Mouse (Mus musculus) cerebellum, adult 8-10 months (tissue): ENCODE results near the gene Prim2.
"Not testable (repeated sequence)": the region's sequence is repeated elsewhere in the genome, so short reads cannot be mapped to it uniquely, and the experiment has no call there.

Experiments
- DNase-seq: peaks from one replicate; pipeline ENCODE4 v3.0.0; 2022

Gene Prim2

GRCm38 (mm10) chr1:33649534-33650108, 20.0 kb downstream of the Prim2 start:
- no peak for DNase-seq

- DNase-seq = no peak
Observed at GRCm38 (mm10) chr1:33649021-33649420, 20.6 kb downstream of the Prim2 start.

GRCm38 (mm10) chr1:33647661-33648060, 21.9 kb downstream of the Prim2 start:
- DNase-seq = no peak

DNA sequence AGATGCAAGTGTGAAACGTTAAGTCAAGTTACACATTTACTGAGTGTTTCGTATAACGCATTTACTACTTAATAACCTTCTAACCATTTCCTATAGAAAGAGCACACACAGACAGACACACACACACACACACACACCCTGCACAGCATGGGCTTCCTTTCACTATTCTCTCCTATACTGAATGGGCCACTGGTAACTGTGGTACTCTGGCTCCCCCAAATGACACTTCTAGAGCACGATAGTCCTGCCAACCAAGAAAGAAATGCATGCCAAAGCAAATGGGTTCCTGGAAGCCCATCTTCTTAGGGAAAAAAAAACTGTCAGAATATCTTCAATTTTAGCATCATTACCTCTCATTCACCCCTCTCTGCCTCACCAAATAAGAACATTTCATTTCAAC, 22.4 kb downstream of the Prim2 start:
- no peak for DNase-seq

DNA sequence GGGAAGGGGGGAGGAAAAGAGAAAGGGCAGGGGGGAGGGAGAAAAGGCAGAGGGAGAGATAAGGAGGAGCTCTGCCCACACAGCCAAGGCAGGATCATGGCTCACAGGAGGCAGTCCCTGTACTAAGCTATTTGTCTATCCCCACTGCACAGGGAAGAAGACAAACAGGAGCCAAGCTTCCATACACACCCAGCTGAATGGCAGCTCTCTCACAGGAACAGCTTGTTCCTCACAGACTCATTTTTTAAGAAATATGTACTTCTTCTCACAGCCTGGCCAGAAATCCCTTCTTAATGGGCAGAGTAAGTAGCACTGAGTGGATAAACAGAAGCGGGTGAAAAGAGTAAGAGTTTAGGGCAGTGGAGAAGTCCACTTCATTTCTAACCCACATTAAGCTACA, 23.9 kb downstream of the Prim2 start:
- no peak for DNase-seq

DNA sequence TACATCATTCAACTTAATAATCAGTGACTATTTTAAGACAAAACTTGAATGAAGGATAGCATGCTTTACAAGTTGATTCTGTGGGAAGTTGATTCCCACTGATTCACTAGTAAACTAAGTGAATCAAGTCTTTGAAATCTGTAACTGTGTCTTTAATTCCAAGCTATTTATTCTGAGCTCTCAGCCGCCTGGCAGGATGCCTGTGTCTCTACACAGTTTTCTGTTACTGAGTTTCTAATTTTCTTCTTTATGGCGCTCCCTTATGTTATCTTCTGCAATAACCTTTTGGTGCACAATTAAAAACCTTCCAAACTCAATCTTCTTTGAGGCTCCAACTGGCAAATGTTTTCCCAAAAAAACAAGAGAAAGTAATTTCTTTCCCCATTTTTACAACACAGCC, 28.5 kb downstream of the Prim2 start:
- DNase-seq = no peak

- DNase-seq = no peak
Observed at GRCm38 (mm10) chr1:33640089-33640488, 29.5 kb downstream of the Prim2 start.

DNA sequence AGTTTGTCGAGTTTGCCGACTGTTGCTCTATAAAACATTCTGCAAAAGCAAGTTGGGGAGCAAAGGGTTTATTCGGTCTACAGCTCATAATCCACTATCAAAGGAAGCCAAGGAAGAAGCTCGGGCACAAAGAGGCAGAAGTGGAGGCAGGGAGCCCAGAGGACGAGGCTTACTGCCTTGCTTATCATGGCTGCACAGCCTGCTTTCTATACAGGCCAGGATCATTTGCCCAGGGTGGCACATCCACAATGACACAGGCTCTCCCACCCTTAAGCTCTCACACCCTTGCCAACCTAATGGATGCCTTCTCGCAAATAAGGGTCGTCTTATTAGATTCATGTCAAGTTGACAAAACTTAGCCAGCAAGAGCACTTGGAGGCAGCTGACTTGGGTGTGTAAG, 30.4 kb downstream of the Prim2 start:
- DNase-seq = no peak

DNA sequence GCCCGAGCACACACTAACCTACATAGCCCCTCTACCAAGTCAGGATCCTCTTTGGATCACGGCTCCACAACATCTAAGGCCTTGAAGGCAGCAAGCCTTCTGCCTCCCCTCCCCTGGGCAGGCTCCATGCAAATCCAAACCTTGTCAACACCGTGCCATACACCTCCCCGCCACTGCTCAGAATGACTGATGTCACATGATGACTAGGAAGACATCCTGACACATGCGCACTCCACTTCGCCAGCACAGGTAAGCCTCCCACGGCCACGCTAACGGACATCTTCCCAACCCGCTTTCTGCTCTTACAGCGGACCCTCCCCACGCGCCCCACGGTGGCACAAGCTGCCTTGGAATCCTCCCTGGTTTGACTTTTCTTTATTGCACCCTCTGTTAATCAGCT, 31.8 kb downstream of the Prim2 start:
- DNase-seq = no peak

DNA sequence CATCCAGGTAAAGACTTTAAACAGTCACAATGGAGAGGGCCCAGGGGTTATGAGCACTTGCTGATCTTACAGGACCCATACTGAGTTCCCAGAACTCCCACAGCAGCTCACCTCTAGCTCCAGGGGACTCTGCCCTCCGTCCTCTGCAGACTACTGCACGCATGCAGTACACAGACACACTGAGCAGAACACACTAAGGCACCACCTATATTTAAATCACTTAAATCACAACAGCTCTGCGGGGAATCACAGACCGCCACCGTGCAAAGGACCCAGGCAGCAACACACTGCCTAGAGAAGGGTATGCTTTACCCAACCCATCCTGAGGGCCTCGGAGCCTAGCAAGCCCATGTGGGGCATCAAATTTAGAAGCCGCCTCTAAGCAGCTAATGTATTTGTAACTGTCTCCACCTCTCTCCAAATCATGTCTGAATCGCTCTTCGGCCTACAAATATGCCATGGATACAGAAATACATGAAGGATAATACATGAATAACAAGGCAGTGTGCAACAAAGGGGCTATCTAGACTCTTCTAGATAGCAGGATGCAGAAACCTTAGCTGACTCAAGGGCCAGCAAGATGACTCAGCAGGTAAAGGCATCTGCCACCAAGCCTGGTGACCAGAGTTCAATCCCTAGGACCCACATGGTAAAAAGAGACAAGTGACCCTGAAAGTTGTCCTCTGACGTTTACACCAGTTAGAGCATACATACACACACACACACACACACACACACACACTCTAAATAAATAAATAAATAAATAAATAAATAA, 33.0 kb downstream of the Prim2 start:
- DNase-seq = no peak

DNA sequence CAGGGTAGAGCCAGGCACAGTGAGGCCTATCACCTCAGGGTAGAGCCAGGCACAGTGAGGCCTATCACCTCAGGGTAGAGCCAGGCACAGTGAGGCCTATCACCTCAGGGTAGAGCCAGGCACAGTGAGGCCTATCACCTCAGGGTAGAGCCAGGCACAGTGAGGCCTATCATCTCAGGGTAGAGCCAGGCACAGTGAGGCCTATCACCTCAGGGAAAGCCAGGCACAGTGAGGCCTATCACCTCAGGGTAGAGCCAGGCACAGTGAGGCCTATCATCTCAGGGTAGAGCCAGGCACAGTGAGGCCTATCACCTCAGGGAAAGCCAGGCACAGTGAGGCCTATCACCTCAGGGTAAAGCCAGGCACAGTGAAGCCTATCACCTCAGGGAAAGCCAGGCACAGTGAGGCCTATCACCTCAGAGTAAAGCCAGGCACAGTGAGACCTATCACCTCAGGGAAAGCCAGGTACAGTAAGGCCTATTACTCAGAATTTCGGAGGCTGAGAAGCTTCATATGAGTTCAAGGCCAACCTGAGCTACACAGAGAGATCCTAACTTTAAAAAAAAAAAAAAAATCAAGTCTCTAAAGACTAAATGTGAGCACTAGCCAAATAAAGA, 38.5 kb downstream of the Prim2 start:
- not testable (repeated sequence) for DNase-seq

DNA sequence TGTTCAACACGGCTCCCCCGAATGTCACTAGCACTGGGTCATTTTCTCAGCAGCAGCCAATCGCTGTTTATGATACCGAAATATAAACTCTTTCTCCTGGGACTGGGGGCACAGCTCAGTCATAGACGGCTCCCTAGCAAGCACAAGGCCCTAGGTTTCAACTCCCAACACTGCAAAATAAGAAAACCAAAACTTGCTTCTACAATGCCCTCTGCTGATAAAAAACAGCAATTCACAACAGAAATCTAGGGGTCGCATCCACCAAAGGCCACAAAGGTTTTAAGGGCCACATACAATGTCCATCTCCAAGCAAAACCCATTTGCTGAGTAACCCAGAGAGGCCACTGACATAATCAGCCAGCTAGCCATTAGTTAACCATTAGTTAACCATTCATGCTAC, 41.8 kb downstream of the Prim2 start:
- DNase-seq = no peak

DNA sequence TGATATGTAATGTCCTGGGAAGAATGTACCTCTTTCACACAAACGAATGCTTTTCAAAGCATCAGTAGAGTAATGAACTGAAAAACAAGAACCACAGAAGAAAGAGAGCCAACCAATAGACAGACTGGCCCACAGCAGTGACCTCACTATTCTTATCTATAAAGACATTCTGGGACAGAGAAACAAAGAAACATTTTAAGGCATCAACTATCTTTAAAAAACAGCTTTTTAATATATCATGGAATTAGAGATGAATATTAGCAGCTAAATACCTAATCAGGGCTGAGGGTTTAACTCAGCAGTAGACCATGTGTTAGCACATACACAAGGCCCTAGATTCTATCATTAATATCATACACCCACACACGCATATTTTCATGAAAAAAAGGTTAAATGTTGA, 42.5 kb downstream of the Prim2 start:
- DNase-seq = no peak

DNA sequence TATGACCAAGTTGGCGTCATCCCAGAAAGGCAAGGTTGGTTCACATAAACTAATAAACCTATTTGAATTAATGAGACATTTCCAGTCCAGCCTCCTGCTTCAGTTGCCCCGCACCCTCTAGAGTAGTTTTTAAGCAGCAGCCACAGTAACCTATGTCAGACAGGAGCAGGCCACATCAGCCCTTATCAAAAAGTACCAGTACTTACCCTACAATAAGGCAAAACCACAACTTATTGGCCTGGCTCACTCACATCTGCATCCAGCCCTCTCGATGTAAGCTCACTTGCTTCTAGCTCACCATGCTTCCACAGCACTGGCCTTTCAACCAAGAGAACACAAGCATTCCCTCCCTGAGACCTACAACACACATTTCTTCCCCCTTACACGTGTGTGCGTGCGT, 44.7 kb downstream of the Prim2 start:
- DNase-seq = no peak

GRCm38 (mm10) chr1:33624441-33624840, 45.2 kb downstream of the Prim2 start:
- DNase-seq = no peak

DNA sequence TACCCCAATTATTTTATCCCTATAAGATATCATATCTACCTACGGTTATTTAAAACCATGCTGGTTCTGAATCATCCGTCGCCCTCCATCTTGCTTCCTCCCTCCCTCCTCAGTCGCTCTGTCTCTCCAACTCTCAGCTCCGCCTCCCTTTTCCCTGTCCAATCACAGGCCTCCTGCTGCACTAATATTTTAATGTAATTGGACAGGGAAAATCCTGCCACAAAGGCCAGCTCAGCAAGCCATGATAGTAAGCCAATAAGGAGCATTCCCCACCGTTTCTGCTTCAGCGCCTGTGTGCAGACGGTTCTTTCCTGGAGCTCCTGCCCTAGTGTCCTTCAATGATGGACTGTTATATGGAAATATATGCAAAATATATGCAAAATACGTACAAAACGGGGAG, 47.8 kb downstream of the Prim2 start:
- DNase-seq = no peak

- DNase-seq = no peak
Observed at GRCm38 (mm10) chr1:33620091-33620788, 49.4 kb downstream of the Prim2 start.

GRCm38 (mm10) chr1:33616642-33617041, 53.0 kb downstream of the Prim2 start:
- not testable (repeated sequence) for DNase-seq

DNA sequence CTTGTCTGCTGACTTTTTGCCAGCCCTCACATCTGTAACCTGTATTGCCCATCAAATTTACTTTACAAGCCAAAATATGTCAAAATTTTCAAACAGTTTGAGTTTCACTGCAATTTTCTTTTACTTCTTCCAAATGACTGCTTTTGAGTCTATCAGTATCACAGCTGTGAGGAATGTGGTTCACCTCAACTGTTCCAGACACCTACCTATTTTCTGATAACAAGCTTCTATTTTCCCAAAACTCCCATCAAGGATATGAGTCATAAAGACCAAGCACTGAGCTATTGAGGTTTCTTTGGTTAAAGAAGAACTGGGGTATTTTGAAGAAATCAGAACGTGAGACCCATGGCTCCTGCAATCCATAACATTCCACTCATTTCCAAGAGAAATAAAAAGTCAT, 57.5 kb downstream of the Prim2 start:
- DNase-seq = no peak

DNA sequence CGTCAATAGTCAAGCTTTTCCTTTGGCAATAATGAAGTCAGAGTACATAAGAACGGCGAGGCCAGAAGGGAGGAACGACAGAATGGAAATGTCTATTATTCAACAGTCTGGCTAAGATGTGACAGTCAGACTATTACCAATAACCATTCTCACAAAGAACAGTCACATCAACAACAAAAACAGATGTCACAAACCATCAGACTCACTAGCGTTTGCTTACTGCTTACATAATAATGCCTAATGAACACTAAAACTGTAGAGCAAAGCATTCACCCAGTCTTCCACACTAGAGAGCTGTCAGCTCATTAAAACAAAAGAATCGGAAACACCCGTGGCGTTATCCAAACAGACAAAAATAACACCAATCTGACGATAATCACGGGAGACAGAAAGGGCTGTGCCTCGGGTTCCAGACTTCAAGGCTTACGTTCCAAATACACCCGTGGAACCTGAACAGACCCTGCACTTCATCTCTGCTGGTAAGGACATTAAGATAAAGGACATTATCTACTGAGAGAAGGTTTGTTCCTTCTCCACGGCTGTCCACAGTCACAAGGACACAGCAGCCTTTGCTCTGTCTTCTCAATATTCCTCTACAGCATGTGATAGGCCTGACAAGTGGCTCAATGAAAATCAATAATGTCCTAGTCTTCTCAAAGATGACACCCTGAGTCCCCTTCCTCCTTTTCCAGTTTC, 59.4 kb downstream of the Prim2 start:
- DNase-seq = no peak

DNA sequence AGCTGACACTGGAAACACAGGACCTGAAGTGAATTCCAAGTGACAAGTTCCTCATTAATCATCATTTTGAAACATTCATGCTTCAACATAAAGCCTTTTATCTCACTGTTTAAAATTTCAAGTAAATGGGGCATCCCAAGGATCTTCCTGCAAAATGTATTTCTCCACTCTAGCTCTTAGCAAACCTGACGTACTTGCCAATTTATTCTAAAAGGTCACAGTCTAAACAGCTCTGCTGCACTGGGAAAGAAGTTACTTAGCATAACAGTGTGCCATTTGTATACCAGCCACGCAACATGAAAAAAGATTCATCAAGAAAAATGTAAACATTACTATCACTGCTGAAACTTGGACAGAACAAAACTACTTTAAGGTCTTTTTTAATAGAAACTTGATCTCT, 61.5 kb downstream of the Prim2 start:
- no peak for DNase-seq

DNA sequence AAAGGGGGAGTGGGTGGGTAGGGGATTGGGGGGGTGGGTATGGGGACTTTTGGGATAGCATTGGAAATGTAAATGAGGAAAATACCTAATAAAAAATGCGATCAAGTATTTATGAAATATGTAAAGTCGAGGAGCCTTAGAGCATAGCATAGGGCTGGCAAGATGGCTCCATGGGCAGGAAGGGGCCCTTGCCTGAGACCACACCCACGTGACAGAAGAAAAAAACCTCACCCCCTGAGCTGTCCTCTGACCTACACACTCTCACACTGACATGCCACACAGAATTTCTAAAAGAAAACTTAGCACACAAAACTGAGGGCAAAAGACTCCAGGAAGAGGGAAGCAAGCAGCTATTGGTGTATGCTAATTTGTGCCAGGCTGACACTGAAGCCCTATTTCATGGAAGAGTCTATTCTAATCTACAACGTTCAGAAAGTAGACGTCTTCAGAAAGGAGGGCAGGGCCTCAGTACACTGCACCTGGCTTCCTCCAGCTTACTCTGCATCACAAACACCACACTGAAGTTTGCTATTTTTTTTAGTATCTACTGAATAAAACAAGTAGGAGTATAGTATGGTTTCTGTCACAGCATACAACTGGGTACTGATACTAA, 65.4 kb downstream of the Prim2 start:
- no peak for DNase-seq

GRCm38 (mm10) chr1:33599698-33600097, 69.9 kb downstream of the Prim2 start:
- DNase-seq = no peak
